In genomic region chr4:84836979-84837378, GRCm38 (mm10) we compare ENCODE assay signal across 9 mouse cellular contexts. TPM values are rescaled to one million over a fixed set of nuclear protein-coding genes. Genes with fewer than 3 reads are reported as not detected.
DNase-seq lines count a peak whose midpoint lies in the region; ATAC-seq and TF ChIP-seq lines count a peak whose summit lies in the region.
"Had no signal": no experiment of that assay in that cellular context is flagged by ENCODE, and none has a peak within 500 bp of the region (broad histone marks: within the 10 kb centered on the region; RNA-seq: fewer than 3 reads in every experiment).

No protein-coding gene starts in this region.

- no peaks in the 10 kb centered on the region for H3K27me3 ChIP-seq in embryonic facial prominence, embryonic 10.5 days (replicated peaks; ENCODE audit: low read depth, poor library complexity, severe bottlenecking)
- H3K27me3 ChIP-seq: lung, embryonic 15.5 days had no signal

- H3K4me1 ChIP-seq in embryonic facial prominence, embryonic 10.5 days, result 0 out of 2 replicates have a peak, but pooled peaks cover 4% of the 10 kb centered on the region
- H3K4me1 ChIP-seq: lung, embryonic 15.5 days had no signal

- peak; percentile 79 for TF ChIP-seq CTCF in layer of hippocampus, adult 2 months (conservative IDR thresholded peaks at IDR 0.05)

- peak; percentile 8 to 66 for DNase-seq in adrenal gland, adult (ENCODE audit: inconsistent age in 2 of 2, low spot score in 1 of 2)
- DNase-seq in adrenal gland, postnatal 4 days (ENCODE audit: low spot score in 2 of 2), result no peak
- no peak for DNase-seq in layer of hippocampus, adult 2 months (ENCODE audit: low spot score in 2 of 2)
- no peak for DNase-seq in layer of hippocampus, adult 9-11 months
- DNase-seq in NIH3T3 (ENCODE audit: low read depth), result peak; percentile 67
- peak; percentile 50 for DNase-seq in embryonic facial prominence, embryonic 10.5 days (ENCODE audit: low spot score)
- peak; percentile 49 for DNase-seq in lung, postnatal 36 days

- no peaks in the 10 kb centered on the region for H3K9me3 ChIP-seq in embryonic facial prominence, embryonic 10.5 days
- H3K9me3 ChIP-seq: lung, embryonic 15.5 days had no signal

- no peak for ATAC-seq in inflammation-experienced regulatory T-cells, adult 6 months

- H3K27ac ChIP-seq in layer of hippocampus, adult 2 months, result no peak overlapping the region
- H3K27ac ChIP-seq in embryonic facial prominence, embryonic 10.5 days (replicated peaks), result no peak overlapping the region
- H3K27ac ChIP-seq: lung, embryonic 15.5 days had no signal

- no peak overlapping the region for H3K4me3 ChIP-seq in layer of hippocampus, adult 2 months
- no peak overlapping the region for H3K4me3 ChIP-seq in embryonic facial prominence, embryonic 10.5 days
- H3K4me3 ChIP-seq: lung, embryonic 15.5 days had no signal

- H3K36me3 ChIP-seq in embryonic facial prominence, embryonic 10.5 days (replicated peaks), result no peaks in the 10 kb centered on the region
- H3K36me3 ChIP-seq: lung, embryonic 15.5 days had no signal

- WGBS in embryonic facial prominence, embryonic 10.5 days, result 46% methylated on average over 5 of the region's 5 CpGs

RNA-seq across cellular contexts. Expression of gene Cntln, which starts 47.1 kb away (rescaled TPM):
- 10 to 100 TPM; 23.6 to 24.4 TPM for total RNA-seq in adrenal gland, postnatal 4 days (2021)
- 1 to 10 TPM; 7.4 to 8.1 TPM for total RNA-seq in layer of hippocampus, adult 2 months (2021)
- polyA plus RNA-seq in embryonic facial prominence, embryonic 10.5 days (2016; fragmentation: Nextera tagmentation; extraction: Ambion mirVana), result 5.8 and 6.5 TPM in 2 replicates
- polyA plus RNA-seq in inflammation-experienced regulatory T-cells, adult 6 months (2017; shearing (Covaris generic)), result 1 to 10 TPM; 3.8 to 6.2 (median 4.9) TPM

Comparison
In these comparisons a context has a peak if more than half of its experiments do, and no peak if none do; other contexts are left out.
1. DNase-seq: peak in adrenal gland, adult (2 of 2), NIH3T3 (single experiment), embryonic facial prominence, embryonic 10.5 days (single experiment) and lung, postnatal 36 days (single experiment); none in adrenal gland, postnatal 4 days (0 of 2), layer of hippocampus, adult 2 months (0 of 2) and layer of hippocampus, adult 9-11 months (single experiment).